Comparison of ENCODE assay signal across 16 mouse cellular contexts in genomic region chr5:64371331-64371831, GRCm38 (mm10).
DNase-seq lines count a peak whose midpoint lies in the region; ATAC-seq lines count a peak whose summit lies in the region.
"Had no signal": no experiment of that assay in that cellular context is flagged by ENCODE, and none has a peak within 500 bp of the region (broad histone marks: within the 10 kb centered on the region; RNA-seq: fewer than 3 reads in every experiment).

No protein-coding gene starts in this region.

- no peak for DNase-seq in frontal cortex, postnatal 25 days (ENCODE audit: low spot score in 2 of 2)
- peak; percentile 58 for DNase-seq in kidney, postnatal 14 days
- DNase-seq in Muller cell, postnatal 12 days (ENCODE audit: inconsistent ontology term), result peak; percentile 77
- no peak for DNase-seq in frontal cortex, postnatal 14 days (ENCODE audit: low spot score in 2 of 2)
- DNase-seq in gastrocnemius, adult 8-10 months (ENCODE audit: low spot score in 2 of 2), result no peak
- DNase-seq: cerebellum, postnatal 10 days; gastrocnemius, postnatal 10 days; heart, postnatal 4 days; layer of hippocampus, adult 9-11 months; right cerebral cortex, postnatal 4 days; thymus, adult 18-20 months had no signal

- H3K27me3 ChIP-seq in kidney, embryonic 14.5 days (ENCODE audit: control insufficient read depth, insufficient read depth, low read length), result no peaks in the 10 kb centered on the region
- H3K27me3 ChIP-seq: liver, embryonic 12.5 days; midbrain, embryonic 12.5 days had no signal

- H3K4me1 ChIP-seq in kidney, embryonic 14.5 days (ENCODE audit: control insufficient read depth, insufficient read depth, low read length), result peaks cover 21% of the 10 kb centered on the region

- no peaks in the 10 kb centered on the region for H3K36me3 ChIP-seq in kidney, embryonic 14.5 days (ENCODE audit: control insufficient read depth, insufficient read depth, low read length)
- H3K36me3 ChIP-seq: liver, embryonic 12.5 days; midbrain, embryonic 12.5 days had no signal

- ATAC-seq in frontal cortex, adult (ENCODE audit: low TSS enrichment), result peak; percentile 60
- ATAC-seq in kidney, embryonic 14.5 days (ENCODE audit: low FRiP score, low TSS enrichment), result no peak
- 0 out of 2 replicates have a peak, but pooled peaks have one; percentile 44 for ATAC-seq in megakaryocyte, adult 5-6 weeks (ENCODE audit: poor library complexity, severe bottlenecking)
- ATAC-seq: liver, embryonic 12.5 days had no signal

- no peak overlapping the region for H3K4me3 ChIP-seq in kidney, embryonic 14.5 days (ENCODE audit: low read length)
- H3K4me3 ChIP-seq: liver, embryonic 12.5 days; midbrain, embryonic 12.5 days had no signal

- H3K9ac ChIP-seq in kidney, embryonic 14.5 days (ENCODE audit: low read depth, low read length), result no peak overlapping the region
- H3K9ac ChIP-seq: liver, embryonic 12.5 days; midbrain, embryonic 12.5 days had no signal

- H3K9me3 ChIP-seq in kidney, embryonic 14.5 days (ENCODE audit: control insufficient read depth, low read length), result no peaks in the 10 kb centered on the region
- H3K9me3 ChIP-seq: liver, embryonic 12.5 days; midbrain, embryonic 12.5 days had no signal

- no peak overlapping the region for H3K4me2 ChIP-seq in kidney, embryonic 14.5 days (replicated peaks; ENCODE audit: low read depth, low read length)
- H3K4me2 ChIP-seq: liver, embryonic 12.5 days; midbrain, embryonic 12.5 days had no signal

- H3K27ac ChIP-seq in kidney, embryonic 14.5 days (ENCODE audit: low read depth, low read length), result no peak overlapping the region

Comparison
In these comparisons a context has a peak if more than half of its experiments do, and no peak if none do; other contexts are left out.
1. DNase-seq: peak in kidney, postnatal 14 days (single experiment) and Muller cell, postnatal 12 days (single experiment); none in frontal cortex, postnatal 25 days (0 of 2), frontal cortex, postnatal 14 days (0 of 2) and gastrocnemius, adult 8-10 months (0 of 2).